Mouse (Mus musculus) embryonic facial prominence, embryonic 15.5 days (tissue): ENCODE results near the gene Gstm3. TPM values are rescaled to one million over a fixed set of nuclear protein-coding genes. Genes with fewer than 3 reads are reported as not detected.

Experiments
- ATAC-seq: fragments of 200-750 bp; cut with Nextera tagmentation; 2 replicates; pipeline ENCODE4 v1.8.0; 2017; ENCODE audit warnings: low read depth, moderate TSS enrichment; ENCODE audit not compliant: insufficient number of reproducible peaks, low FRiP score, low TSS enrichment
- H3K27ac ChIP-seq: fragments of 300-500 bp; sonication (generic); replicated peaks from 2 replicates; pipeline ENCODE4 v1.5.1; 2015; ENCODE audit warnings: mild to moderate bottlenecking, inconsistent platforms
- H3K27me3 ChIP-seq: fragments of 300-500 bp; sonication (generic); 2 replicates; pipeline ENCODE4 v1.6.1; 2015; ENCODE audit warnings: inconsistent platforms
- H3K36me3 ChIP-seq: fragments of 300-500 bp; sonication (generic); 2 replicates; pipeline ENCODE4 v1.6.1; 2015; ENCODE audit warnings: mild to moderate bottlenecking, inconsistent platforms
- H3K4me1 ChIP-seq: fragments of 300-500 bp; sonication (generic); 2 replicates; pipeline ENCODE4 v1.6.1; 2015; ENCODE audit warnings: inconsistent platforms
- H3K4me2 ChIP-seq: fragments of 300-500 bp; sonication (generic); replicated peaks from 2 replicates; pipeline ENCODE4 v1.6.1; 2015; ENCODE audit warnings: mild to moderate bottlenecking, inconsistent platforms
- H3K4me3 ChIP-seq: fragments of 300-500 bp; sonication (generic); replicated peaks from 2 replicates; pipeline ENCODE4 v1.5.1; 2015; ENCODE audit warnings: mild to moderate bottlenecking, inconsistent platforms
- H3K9ac ChIP-seq: fragments of 300-500 bp; sonication (generic); 2 replicates; pipeline ENCODE4 v1.6.1; 2015; ENCODE audit warnings: inconsistent platforms
- H3K9me3 ChIP-seq: fragments of 300-500 bp; sonication (generic); replicated peaks from 2 replicates; pipeline ENCODE4 v1.6.1; 2016; ENCODE audit warnings: inconsistent platforms
- WGBS: fragments of 180-500 bp; shearing (Covaris S2); methylation state at CpG from one replicate; pipeline ENCODE4 v1.1.7; 2015; 5-methylcytosine and 5-hydroxymethylcytosine counted together
- polyA plus RNA-seq: library from polyadenylated mRNA; unstranded; fragments of >200 nt; fragmentation: Nextera tagmentation; extraction: Ambion mirVana; gene quantifications from 2 replicates; pipeline ENCODE4 v1.2.1, GENCODE M21; 2015

Gene Gstm3
- polyA plus RNA-seq, 1 experiment from 2014 or later = not detected

DNA sequence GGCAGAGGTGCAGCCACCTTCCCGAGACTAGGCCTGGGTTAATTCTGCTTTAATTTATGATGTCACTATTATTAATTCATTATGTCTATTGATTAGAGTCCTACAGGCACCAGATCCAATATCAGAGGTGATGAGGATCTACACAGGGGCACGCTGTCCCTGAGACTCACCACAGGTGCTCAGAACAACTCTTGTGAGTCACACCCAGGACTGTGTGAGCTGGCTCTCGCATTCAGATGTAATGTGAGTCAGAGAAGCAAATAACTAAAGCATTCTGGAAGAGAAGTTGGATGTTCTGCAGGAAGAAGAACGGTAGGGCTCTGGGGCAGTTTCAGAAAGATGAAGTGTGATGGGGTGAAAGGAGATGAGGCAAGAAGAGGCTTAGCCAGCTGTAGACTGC, 39.8 kb downstream of the Gstm3 start:
- no peak overlapping the region for H3K9ac ChIP-seq
- H3K27ac ChIP-seq = no peak overlapping the region
- 73% methylated on average over 4 of the region's 4 CpGs for WGBS
- H3K27me3 ChIP-seq = no peaks in the 10 kb centered on the region
- peaks cover 11% of the 10 kb centered on the region; the same call in 1 of the 2 replicates for H3K4me1 ChIP-seq
- no peak for ATAC-seq
- H3K4me2 ChIP-seq = no peak overlapping the region
- no peaks in the 10 kb centered on the region for H3K36me3 ChIP-seq
- no peaks in the 10 kb centered on the region for H3K9me3 ChIP-seq
- H3K4me3 ChIP-seq = no peak overlapping the region

DNA sequence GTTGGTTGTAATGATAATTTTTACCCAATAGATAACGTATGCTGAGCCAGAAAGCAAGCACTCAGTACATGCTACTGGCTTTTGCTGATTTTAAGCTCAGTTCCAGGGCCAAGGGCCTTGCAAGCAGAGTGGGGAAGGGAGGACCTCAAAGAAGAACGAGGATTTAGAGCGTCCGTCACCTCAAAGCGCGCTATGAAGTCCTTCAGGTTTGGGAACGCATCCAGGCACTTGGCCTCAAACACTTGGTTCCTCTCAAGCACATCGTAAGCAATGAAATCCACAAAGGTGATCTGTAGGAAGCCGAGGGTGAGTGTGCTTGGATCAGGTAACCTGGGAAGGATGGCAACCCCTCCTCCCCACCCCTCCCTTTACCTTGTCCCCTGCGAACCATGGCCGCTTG, 40.4 kb downstream of the Gstm3 start:
- H3K27me3 ChIP-seq = no peaks in the 10 kb centered on the region
- no peak for ATAC-seq
- 87% methylated on average over 11 of the region's 11 CpGs for WGBS

DNA sequence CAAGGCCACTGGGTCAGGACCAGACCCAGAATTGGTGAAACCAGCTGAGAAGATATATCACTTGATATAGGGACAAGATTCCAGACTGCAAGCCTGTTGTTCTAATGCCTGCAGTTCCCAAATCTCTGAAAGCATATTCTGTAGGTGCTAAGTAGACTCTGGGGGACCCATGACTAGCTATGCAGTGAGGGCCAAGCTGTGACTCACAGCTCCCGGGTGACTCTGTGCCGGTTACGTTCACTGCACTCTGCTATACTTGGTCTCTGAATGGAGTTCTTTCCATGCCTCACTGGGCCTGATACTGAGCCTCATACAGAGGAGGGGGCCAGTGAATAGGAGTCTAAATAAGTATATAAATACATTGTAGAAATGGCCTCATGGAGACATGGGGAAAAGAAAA, 41.2 kb downstream of the Gstm3 start:
- no peak overlapping the region for H3K4me2 ChIP-seq
- no peak overlapping the region for H3K9ac ChIP-seq
- H3K27ac ChIP-seq = no peak overlapping the region
- no peaks in the 10 kb centered on the region for H3K27me3 ChIP-seq
- no peaks in the 10 kb centered on the region for H3K9me3 ChIP-seq
- peaks cover 11% of the 10 kb centered on the region; the same call in 1 of the 2 replicates for H3K4me1 ChIP-seq
- H3K36me3 ChIP-seq = no peaks in the 10 kb centered on the region
- 82% methylated on average over 3 of the region's 3 CpGs for WGBS
- no peak for ATAC-seq
- no peak overlapping the region for H3K4me3 ChIP-seq

More for the DNA sequence above, 40.4 kb downstream of the Gstm3 start:
- Histone ChIP-seq H3K9me3 (no peaks in the 10 kb centered on the region), H3K36me3 (no peaks in the 10 kb centered on the region), H3K27ac (no peak overlapping the region), H3K9ac (no peak overlapping the region), H3K4me1 (peaks cover 11% of the 10 kb centered on the region; the same call in 1 of the 2 replicates), H3K4me3 (no peak overlapping the region), H3K4me2 (no peak overlapping the region)

DNA sequence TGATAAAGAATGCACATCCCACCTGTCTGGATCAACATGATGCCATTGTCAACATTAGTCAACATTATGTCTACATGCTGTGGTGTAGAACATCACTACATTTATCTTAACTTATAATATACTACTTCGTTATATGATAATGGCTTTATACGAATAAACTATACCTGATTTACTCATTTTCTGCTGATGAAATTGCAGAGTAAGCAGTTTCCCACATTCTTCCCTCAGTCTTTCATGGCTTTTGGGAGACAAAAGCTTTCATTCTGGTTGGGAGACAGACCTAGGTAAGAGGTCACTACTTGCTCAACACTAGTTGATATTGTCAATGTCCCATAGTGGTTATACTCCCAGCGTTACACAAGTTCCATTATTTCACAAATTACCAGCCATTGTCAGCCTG, 43.7 kb downstream of the Gstm3 start:
- Histone ChIP-seq H3K36me3 (no peaks in the 10 kb centered on the region), H3K27ac (no peak overlapping the region), H3K4me2 (no peak overlapping the region), H3K4me3 (no peak overlapping the region), H3K9me3 (no peaks in the 10 kb centered on the region), H3K27me3 (no peaks in the 10 kb centered on the region), H3K4me1 (no peaks in the 10 kb centered on the region), H3K9ac (no peak overlapping the region)
- ATAC-seq = no peak
- 87% methylated on average over 3 of the region's 3 CpGs for WGBS

DNA sequence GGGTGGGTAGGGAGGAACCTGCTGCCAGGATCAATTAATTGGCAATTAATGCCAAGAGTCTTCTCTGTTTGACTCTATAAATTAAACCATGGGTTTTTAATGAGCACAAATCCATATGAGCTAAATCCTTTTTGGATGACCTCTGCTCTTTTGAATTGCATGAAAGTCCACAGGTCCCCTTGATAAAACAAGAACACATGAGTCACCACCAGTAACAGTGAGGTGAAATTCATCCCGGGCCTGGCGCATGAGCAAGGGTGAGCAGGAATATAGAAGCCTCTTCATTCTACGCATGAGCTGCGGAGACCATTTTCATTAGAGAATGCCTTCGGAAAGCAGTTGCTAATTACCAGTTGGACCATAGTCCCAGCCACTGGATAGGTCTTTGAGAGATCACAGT, 48.7 kb downstream of the Gstm3 start:
- Histone ChIP-seq H3K4me2 (no peak overlapping the region), H3K27me3 (no peaks in the 10 kb centered on the region), H3K27ac (no peak overlapping the region), H3K36me3 (no peaks in the 10 kb centered on the region), H3K9ac (no peak overlapping the region), H3K4me1 (0 out of 2 replicates have a peak, but pooled peaks cover 2% of the 10 kb centered on the region), H3K9me3 (no peaks in the 10 kb centered on the region), H3K4me3 (no peak overlapping the region)
- no peak for ATAC-seq
- 93% methylated on average over 5 of the region's 5 CpGs for WGBS

DNA sequence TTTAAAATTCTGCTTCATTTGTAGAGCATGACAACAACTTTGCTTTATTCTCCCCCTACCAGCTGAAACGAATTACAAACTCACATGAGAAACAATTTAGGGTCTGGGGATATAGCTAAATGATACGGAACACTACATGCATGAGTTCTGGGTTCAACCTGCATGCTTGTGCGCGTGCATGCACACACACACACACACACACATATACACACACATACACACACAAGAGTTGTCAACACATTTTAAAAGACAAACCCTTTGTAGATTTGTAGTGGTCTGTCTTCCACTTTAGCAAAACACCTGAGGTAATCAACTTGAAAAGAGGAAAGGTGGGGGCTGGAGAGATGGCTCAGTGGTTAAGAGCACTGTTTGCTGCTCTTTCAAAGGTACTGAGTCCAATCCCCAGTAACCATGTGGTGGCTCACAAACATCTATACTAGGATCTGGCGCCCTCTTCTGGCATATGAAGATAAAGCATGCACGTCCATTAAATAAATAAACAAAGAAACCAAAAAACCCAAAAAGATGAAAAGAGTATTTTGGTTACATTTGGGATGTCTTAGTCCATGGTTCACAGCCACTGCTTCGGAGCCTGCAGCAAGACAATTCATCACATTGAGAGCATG, 51.2 kb downstream of the Gstm3 start:
- 39% methylated on average over 7 of the region's 7 CpGs for WGBS
- H3K4me1 ChIP-seq = 0 out of 2 replicates have a peak, but pooled peaks cover 2% of the 10 kb centered on the region
- no peak overlapping the region for H3K4me3 ChIP-seq

DNA sequence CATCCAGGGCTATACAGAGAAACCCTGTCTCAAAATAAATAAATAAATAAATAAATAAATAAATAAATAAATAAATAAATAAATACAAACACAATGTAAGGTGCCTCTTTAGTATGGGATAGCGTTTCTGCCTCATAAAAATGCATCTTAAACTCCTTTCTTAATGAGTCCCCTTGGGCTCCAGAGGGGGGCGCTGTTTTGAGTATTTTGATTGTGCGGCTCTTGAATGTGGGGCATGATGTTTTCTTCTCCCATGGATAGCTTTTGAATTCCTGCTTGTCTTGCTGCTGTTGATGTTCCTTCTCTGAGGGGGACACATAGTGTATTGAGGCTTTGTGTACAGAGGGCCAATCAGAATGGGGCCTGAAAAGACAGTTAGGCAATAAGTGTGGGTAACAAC, 52.0 kb downstream of the Gstm3 start:
- no peak overlapping the region for H3K27ac ChIP-seq
- H3K9ac ChIP-seq = no peak overlapping the region
- ATAC-seq = no peak
- H3K4me2 ChIP-seq = no peak overlapping the region
- no peak overlapping the region for H3K4me3 ChIP-seq
- H3K4me1 ChIP-seq = 0 out of 2 replicates have a peak, but pooled peaks cover 2% of the 10 kb centered on the region
- H3K9me3 ChIP-seq = no peaks in the 10 kb centered on the region
- no peaks in the 10 kb centered on the region for H3K36me3 ChIP-seq
- H3K27me3 ChIP-seq = no peaks in the 10 kb centered on the region
- 79% methylated on average over 3 of the region's 3 CpGs for WGBS

More for the DNA sequence above, 51.2 kb downstream of the Gstm3 start:
- no peaks in the 10 kb centered on the region for H3K27me3 ChIP-seq
- H3K36me3 ChIP-seq = no peaks in the 10 kb centered on the region
- ATAC-seq = no peak
- no peak overlapping the region for H3K4me2 ChIP-seq
- H3K9ac ChIP-seq = no peak overlapping the region
- no peaks in the 10 kb centered on the region for H3K9me3 ChIP-seq
- H3K27ac ChIP-seq = no peak overlapping the region

DNA sequence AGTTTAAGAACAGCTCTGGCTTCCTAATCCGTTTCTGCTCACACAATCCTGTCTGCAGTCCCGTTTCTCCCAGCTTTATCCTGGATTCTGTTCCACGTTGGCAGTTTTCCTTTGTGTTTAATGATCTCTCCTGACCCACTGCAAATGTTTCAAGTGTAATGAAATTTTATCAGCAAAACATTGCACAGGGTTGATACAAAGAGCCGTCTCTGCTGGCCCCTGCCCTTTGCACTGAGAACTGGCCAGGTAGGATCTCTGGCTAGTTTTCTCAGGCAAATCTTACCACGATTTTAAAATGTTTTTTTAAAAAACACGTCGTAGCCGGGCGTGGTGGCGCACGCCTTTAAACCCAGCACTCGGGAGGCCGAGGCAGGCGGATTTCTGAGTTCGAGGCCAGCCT, 52.4 kb downstream of the Gstm3 start:
- H3K4me1 ChIP-seq = 0 out of 2 replicates have a peak, but pooled peaks cover 2% of the 10 kb centered on the region
- no peak overlapping the region for H3K27ac ChIP-seq
- WGBS = 83% methylated on average over 15 of the region's 15 CpGs
- no peaks in the 10 kb centered on the region for H3K9me3 ChIP-seq
- no peak overlapping the region for H3K4me2 ChIP-seq
- H3K36me3 ChIP-seq = no peaks in the 10 kb centered on the region
- no peak overlapping the region for H3K4me3 ChIP-seq
- no peaks in the 10 kb centered on the region for H3K27me3 ChIP-seq
- no peak for ATAC-seq
- H3K9ac ChIP-seq = no peak overlapping the region

Other genes starting within 250 kb of the Gstm3 start
- gene Csf1, start 208.8 kb downstream of the Gstm3 start, polyA plus RNA-seq = 18.0 and 18.5 TPM in 2 replicates
- gene Eps8l3, start 92.1 kb downstream of the Gstm3 start, polyA plus RNA-seq = not detected in 2 replicates
- 213 and 231 TPM in 2 replicates for gene Gstm5, start 73.5 kb downstream of the Gstm3 start, polyA plus RNA-seq
- 13.7 and 14.4 TPM in 2 replicates for gene Gstm7, start 37.5 kb downstream of the Gstm3 start, polyA plus RNA-seq
- gene Gstm6, start 25.5 kb downstream of the Gstm3 start, polyA plus RNA-seq = 6.6 and 6.7 TPM in 2 replicates
- 60.2 and 73.5 TPM in 2 replicates for gene Gstm2, start 17.2 kb upstream of the Gstm3 start, polyA plus RNA-seq
- gene Gstm1, start 48.7 kb upstream of the Gstm3 start, polyA plus RNA-seq = 178 and 220 TPM in 2 replicates
- gene Gstm4, start 75.6 kb upstream of the Gstm3 start, polyA plus RNA-seq = 12.7 and 15.3 TPM in 2 replicates
- 44.3 and 44.9 TPM in 2 replicates for gene Ampd2, start 117.4 kb upstream of the Gstm3 start, polyA plus RNA-seq
- gene Gnat2, start 123.5 kb upstream of the Gstm3 start, polyA plus RNA-seq = 0.39 and 0.61 TPM in 2 replicates
- 154 and 161 TPM in 2 replicates for gene Gnai3, start 176.9 kb upstream of the Gstm3 start, polyA plus RNA-seq
- gene Gpr61, start 185.6 kb upstream of the Gstm3 start, polyA plus RNA-seq = 0.11 and 0.25 TPM in 2 replicates
- 6.3 and 6.8 TPM in 2 replicates for gene Amigo1, start 217.1 kb upstream of the Gstm3 start, polyA plus RNA-seq
- 2.8 and 3.0 TPM in 2 replicates for gene Cyb561d1, start 231.9 kb upstream of the Gstm3 start, polyA plus RNA-seq
- gene Atxn7l2, start 241.7 kb upstream of the Gstm3 start, polyA plus RNA-seq = 18.4 and 20.4 TPM in 2 replicates